Mouse (Mus musculus): Measurements from ENCODE around the gene Tbc1d25. TPM values are rescaled to one million over a fixed set of nuclear protein-coding genes. Genes with fewer than 3 reads are reported as not detected.

The Tbc1d25 gene
- total RNA-seq, 1 experiment, result 10.5 TPM

DNA sequence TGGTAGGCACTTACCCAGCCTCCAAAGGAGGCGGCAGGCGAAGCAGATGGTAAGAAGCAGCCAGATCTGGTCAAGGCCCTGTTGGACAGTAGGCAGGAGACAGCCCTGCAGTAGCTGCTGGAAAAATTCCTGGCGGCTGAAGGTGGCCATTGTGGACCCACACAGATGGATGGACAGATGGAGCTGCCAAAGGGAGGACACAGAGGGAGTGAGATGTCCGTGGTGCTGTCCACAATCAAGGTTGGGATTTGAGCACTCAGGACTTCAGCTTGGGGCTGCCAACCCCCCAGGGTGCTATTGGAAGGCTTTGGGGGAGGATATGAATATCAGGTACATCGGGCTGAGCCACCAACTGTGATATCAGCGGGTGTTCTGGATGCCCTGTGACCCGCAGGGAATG lies 29.6 kb upstream of the Tbc1d25 start:
- H3K36me3 ChIP-seq (ENCODE audit: control insufficient read depth, insufficient read depth, low read length, poor library complexity, severe bottlenecking), result peaks cover 18% of the 10 kb centered on the region
- H3K27ac ChIP-seq (ENCODE audit: insufficient read depth, low read depth, low read length, poor library complexity, severe bottlenecking), result no peak overlapping the region
- H3K9ac ChIP-seq (ENCODE audit: insufficient read depth, low read depth, low read length, poor library complexity, severe bottlenecking), result no peak overlapping the region; the same call in 1 of the 2 replicates
- TF ChIP-seq MAFK (IDR thresholded peaks at IDR 0.05; ENCODE audit: insufficient read depth, low read depth, low read length), result no peak
- no peak for TF ChIP-seq ZNF384 (IDR thresholded peaks at IDR 0.05; ENCODE audit: low read depth, low read length)
- TF ChIP-seq HCFC1 (IDR thresholded peaks at IDR 0.05; ENCODE audit: borderline replicate concordance, insufficient read depth, low read length), result no peak
- no peak for TF ChIP-seq ZC3H11A (IDR thresholded peaks at IDR 0.05; ENCODE audit: borderline replicate concordance, low read depth, low read length)
- no peak for TF ChIP-seq CHD2 (IDR thresholded peaks at IDR 0.05; ENCODE audit: low read depth, low read length)
- in situ Hi-C loops (cut with MboI; ENCODE audit: low sequenced_read_pairs in 2 of 2, unreplicated experiment in 2 of 2), result no loop called here
- no peak for DNase-seq (ENCODE audit: low read depth, low spot score)
- H3K4me1 ChIP-seq (ENCODE audit: control insufficient read depth in 2 of 2, insufficient read depth in 2 of 2, low read length in 2 of 2, poor library complexity in 1 of 2), result peaks cover 4 to 8% of the 10 kb centered on the region in 2 experiments
- peak overlapping the region; percentile 68 to 90 for H3K4me3 ChIP-seq (ENCODE audit: insufficient read depth in 1 of 2, low read depth in 1 of 2, low read length in 2 of 2, poor library complexity in 1 of 2, severe bottlenecking in 1 of 2)
- H3K9me3 ChIP-seq (ENCODE audit: control insufficient read depth, insufficient read depth, low read depth, low read length), result no peaks in the 10 kb centered on the region

DNA sequence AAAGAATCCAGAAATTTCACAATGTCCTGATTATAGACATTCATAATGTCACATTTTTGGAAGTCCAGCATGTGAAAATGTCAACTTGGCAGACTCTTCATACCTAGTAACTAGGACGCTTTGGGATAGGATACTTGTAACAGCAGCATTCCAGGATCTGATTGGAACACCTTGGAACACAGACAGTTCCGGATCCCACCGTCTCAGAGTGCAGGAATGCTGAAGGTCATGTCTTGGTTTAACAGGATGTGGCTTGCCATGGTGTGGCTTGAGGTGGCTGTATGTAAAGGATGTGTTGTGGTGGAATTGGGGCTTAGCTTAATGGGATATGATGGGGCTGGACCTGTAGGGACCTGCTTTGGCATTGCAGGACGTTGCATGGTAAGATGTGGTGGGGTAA lies 29.1 kb upstream of the Tbc1d25 start:
- TF ChIP-seq HCFC1 (IDR thresholded peaks at IDR 0.05; ENCODE audit: borderline replicate concordance, insufficient read depth, low read length), result no peak
- no peak for TF ChIP-seq ZC3H11A (IDR thresholded peaks at IDR 0.05; ENCODE audit: borderline replicate concordance, low read depth, low read length)
- TF ChIP-seq CHD2 (IDR thresholded peaks at IDR 0.05; ENCODE audit: low read depth, low read length), result no peak
- TF ChIP-seq MAFK (IDR thresholded peaks at IDR 0.05; ENCODE audit: insufficient read depth, low read depth, low read length), result no peak
- TF ChIP-seq ZNF384 (IDR thresholded peaks at IDR 0.05; ENCODE audit: low read depth, low read length), result no peak
- no peak overlapping the region for H3K9ac ChIP-seq (ENCODE audit: insufficient read depth, low read depth, low read length, poor library complexity, severe bottlenecking)
- peaks cover 4 to 8% of the 10 kb centered on the region in 2 experiments for H3K4me1 ChIP-seq (ENCODE audit: control insufficient read depth in 2 of 2, insufficient read depth in 2 of 2, low read length in 2 of 2, poor library complexity in 1 of 2)
- no peak for DNase-seq (ENCODE audit: low read depth, low spot score)
- no peaks in the 10 kb centered on the region for H3K9me3 ChIP-seq (ENCODE audit: control insufficient read depth, insufficient read depth, low read depth, low read length)
- peak overlapping the region in 1 of 2 experiments; percentile 90; a peak in 1 of 4 replicates for H3K4me3 ChIP-seq (ENCODE audit: insufficient read depth in 1 of 2, low read depth in 1 of 2, low read length in 2 of 2, poor library complexity in 1 of 2, severe bottlenecking in 1 of 2)
- H3K27ac ChIP-seq (ENCODE audit: insufficient read depth, low read depth, low read length, poor library complexity, severe bottlenecking), result no peak overlapping the region
- in situ Hi-C loops (cut with MboI; ENCODE audit: low sequenced_read_pairs in 2 of 2, unreplicated experiment in 2 of 2), result no loop called here
- H3K36me3 ChIP-seq (ENCODE audit: control insufficient read depth, insufficient read depth, low read length, poor library complexity, severe bottlenecking), result peaks cover 19% of the 10 kb centered on the region

DNA sequence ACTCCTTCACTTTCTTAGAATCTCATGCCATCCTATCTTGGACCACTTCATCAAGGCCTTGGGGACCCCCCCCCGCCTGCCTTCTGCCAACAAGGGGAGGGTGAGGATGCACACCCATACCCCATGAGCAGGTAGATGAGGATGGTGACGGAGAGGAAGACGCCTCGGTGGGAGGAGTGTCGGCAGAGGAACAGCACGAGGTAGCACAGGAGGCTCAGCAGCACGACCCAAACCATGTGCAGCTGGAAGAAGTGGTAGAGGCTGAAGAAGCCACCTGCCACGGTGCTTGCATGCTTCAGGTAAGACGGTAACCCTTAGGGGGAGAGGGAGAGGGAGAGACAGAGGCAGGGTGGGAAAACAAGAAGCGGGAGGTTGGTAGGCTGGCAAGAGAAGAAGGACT lies 28.1 kb upstream of the Tbc1d25 start:
- in situ Hi-C loops (cut with MboI; ENCODE audit: low sequenced_read_pairs in 2 of 2, unreplicated experiment in 2 of 2), result no loop called here
- H3K4me1 ChIP-seq (ENCODE audit: control insufficient read depth in 2 of 2, insufficient read depth in 2 of 2, low read length in 2 of 2, poor library complexity in 1 of 2), result peaks cover 4 to 9% of the 10 kb centered on the region in 2 experiments
- H3K36me3 ChIP-seq (ENCODE audit: control insufficient read depth, insufficient read depth, low read length, poor library complexity, severe bottlenecking), result peaks cover 26% of the 10 kb centered on the region
- H3K9ac ChIP-seq (ENCODE audit: insufficient read depth, low read depth, low read length, poor library complexity, severe bottlenecking), result no peak overlapping the region
- H3K9me3 ChIP-seq (ENCODE audit: control insufficient read depth, insufficient read depth, low read depth, low read length), result no peaks in the 10 kb centered on the region
- H3K4me3 ChIP-seq (ENCODE audit: insufficient read depth in 1 of 2, low read depth in 1 of 2, low read length in 2 of 2, poor library complexity in 1 of 2, severe bottlenecking in 1 of 2), result no peak overlapping the region; a peak in 1 of 4 replicates
- no peak for TF ChIP-seq MAFK (IDR thresholded peaks at IDR 0.05; ENCODE audit: insufficient read depth, low read depth, low read length)
- no peak for TF ChIP-seq HCFC1 (IDR thresholded peaks at IDR 0.05; ENCODE audit: borderline replicate concordance, insufficient read depth, low read length)
- TF ChIP-seq CHD2 (IDR thresholded peaks at IDR 0.05; ENCODE audit: low read depth, low read length), result no peak
- TF ChIP-seq ZNF384 (IDR thresholded peaks at IDR 0.05; ENCODE audit: low read depth, low read length), result no peak
- TF ChIP-seq ZC3H11A (IDR thresholded peaks at IDR 0.05; ENCODE audit: borderline replicate concordance, low read depth, low read length), result no peak
- DNase-seq (ENCODE audit: low read depth, low spot score), result no peak
- H3K27ac ChIP-seq (ENCODE audit: insufficient read depth, low read depth, low read length, poor library complexity, severe bottlenecking), result no peak overlapping the region

DNA sequence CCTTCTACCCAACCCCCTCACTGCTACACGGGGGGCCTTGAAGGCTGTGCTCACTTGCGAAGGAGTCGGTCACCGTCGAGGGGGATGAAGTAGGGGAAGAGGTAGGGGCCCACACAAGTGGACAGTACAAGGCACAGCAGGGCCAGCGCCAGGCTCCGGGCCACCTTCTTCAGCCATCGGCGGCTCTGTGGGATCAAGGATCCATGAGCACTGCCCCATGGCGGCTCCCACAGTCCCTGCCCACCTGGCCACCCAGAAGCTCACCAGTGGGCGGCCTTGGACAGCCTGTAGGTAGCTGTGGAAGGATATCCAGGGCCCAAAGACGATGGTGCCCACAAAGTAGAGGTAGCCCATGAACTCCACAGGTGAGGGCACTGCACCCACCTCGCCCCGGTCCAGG lies 27.1 kb upstream of the Tbc1d25 start:
- H3K9ac ChIP-seq (ENCODE audit: insufficient read depth, low read depth, low read length, poor library complexity, severe bottlenecking), result no peak overlapping the region
- no peak for DNase-seq (ENCODE audit: low read depth, low spot score)
- H3K9me3 ChIP-seq (ENCODE audit: control insufficient read depth, insufficient read depth, low read depth, low read length), result no peaks in the 10 kb centered on the region
- peaks cover 4 to 6% of the 10 kb centered on the region in 2 experiments for H3K4me1 ChIP-seq (ENCODE audit: control insufficient read depth in 2 of 2, insufficient read depth in 2 of 2, low read length in 2 of 2, poor library complexity in 1 of 2)
- in situ Hi-C loops (cut with MboI; ENCODE audit: low sequenced_read_pairs in 2 of 2, unreplicated experiment in 2 of 2), result no loop called here
- H3K4me3 ChIP-seq (ENCODE audit: insufficient read depth in 1 of 2, low read depth in 1 of 2, low read length in 2 of 2, poor library complexity in 1 of 2, severe bottlenecking in 1 of 2), result no peak overlapping the region
- peaks cover 32% of the 10 kb centered on the region for H3K36me3 ChIP-seq (ENCODE audit: control insufficient read depth, insufficient read depth, low read length, poor library complexity, severe bottlenecking)
- H3K27ac ChIP-seq (ENCODE audit: insufficient read depth, low read depth, low read length, poor library complexity, severe bottlenecking), result no peak overlapping the region
- no peak for TF ChIP-seq CHD2 (IDR thresholded peaks at IDR 0.05; ENCODE audit: low read depth, low read length)
- TF ChIP-seq HCFC1 (IDR thresholded peaks at IDR 0.05; ENCODE audit: borderline replicate concordance, insufficient read depth, low read length), result no peak
- no peak for TF ChIP-seq MAFK (IDR thresholded peaks at IDR 0.05; ENCODE audit: insufficient read depth, low read depth, low read length)
- TF ChIP-seq ZNF384 (IDR thresholded peaks at IDR 0.05; ENCODE audit: low read depth, low read length), result no peak
- TF ChIP-seq ZC3H11A (IDR thresholded peaks at IDR 0.05; ENCODE audit: borderline replicate concordance, low read depth, low read length), result no peak

DNA sequence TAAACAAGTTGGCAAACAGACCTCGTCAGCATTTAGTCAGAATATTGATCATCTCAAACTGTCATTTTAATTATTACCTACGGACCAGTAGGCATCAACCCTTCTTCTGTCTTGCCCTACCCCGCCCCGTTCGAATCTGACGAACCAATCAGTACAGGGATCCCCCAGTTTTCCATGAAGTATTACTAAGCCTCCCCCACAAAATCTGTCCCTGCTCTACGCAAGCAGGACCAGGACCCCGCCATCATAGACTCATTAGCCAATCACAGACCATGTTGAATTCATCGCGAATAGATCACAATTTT lies 17.4 kb upstream of the Tbc1d25 start, which contains the start of gene Ebp:
TSS of gene Ebp (minus strand) at position 94 of the 305 bp plus-strand sequence.
- TF ChIP-seq MAFK (IDR thresholded peaks at IDR 0.05; ENCODE audit: insufficient read depth, low read depth, low read length) (no peak), HCFC1 (IDR thresholded peaks at IDR 0.05; ENCODE audit: borderline replicate concordance, insufficient read depth, low read length) (no peak), CHD2 (IDR thresholded peaks at IDR 0.05; ENCODE audit: low read depth, low read length) (no peak), ZC3H11A (IDR thresholded peaks at IDR 0.05; ENCODE audit: borderline replicate concordance, low read depth, low read length) (no peak), ZNF384 (IDR thresholded peaks at IDR 0.05; ENCODE audit: low read depth, low read length) (no peak)
- H3K36me3 ChIP-seq (ENCODE audit: control insufficient read depth, insufficient read depth, low read length, poor library complexity, severe bottlenecking), result peaks cover 5% of the 10 kb centered on the region; the same call in 1 of the 2 replicates
- peaks cover 0 to 2% of the 10 kb centered on the region in 2 experiments; a peak in 1 of 4 replicates for H3K4me1 ChIP-seq (ENCODE audit: control insufficient read depth in 2 of 2, insufficient read depth in 2 of 2, low read length in 2 of 2, poor library complexity in 1 of 2)
- in situ Hi-C loops (cut with MboI; ENCODE audit: low sequenced_read_pairs in 2 of 2, unreplicated experiment in 2 of 2), result no loop called here
- H3K27ac ChIP-seq (ENCODE audit: insufficient read depth, low read depth, low read length, poor library complexity, severe bottlenecking), result peak within 1 kb of the TSS; percentile 70; the same call in 1 of the 2 replicates
- H3K4me3 ChIP-seq (ENCODE audit: insufficient read depth in 1 of 2, low read depth in 1 of 2, low read length in 2 of 2, poor library complexity in 1 of 2, severe bottlenecking in 1 of 2), result peak within 1 kb of the TSS; percentile 86 to 92
- no peak for DNase-seq (ENCODE audit: low read depth, low spot score)
- no peaks in the 10 kb centered on the region for H3K9me3 ChIP-seq (ENCODE audit: control insufficient read depth, insufficient read depth, low read depth, low read length)
- H3K9ac ChIP-seq (ENCODE audit: insufficient read depth, low read depth, low read length, poor library complexity, severe bottlenecking), result peak within 1 kb of the TSS; percentile 77
